Mouse (Mus musculus) kidney, postnatal 0 days (tissue): ENCODE measurements at regions not wholly inside any gene's neighbourhood (a gene's known extent, or its start where the extent isn't known, plus 50 kb on each side); places are given as distances from the start of the nearest gene placed in this dataset.
"Not testable (repeated sequence)": the region's sequence is repeated elsewhere in the genome, so short reads cannot be mapped to it uniquely, and the experiment has no call there.

Experiments
- ATAC-seq: fragments of 200-750 bp; cut with Nextera tagmentation; replicated peaks from 2 replicates; pipeline ENCODE4 v1.8.0; 2017; ENCODE audit warnings: low read depth, moderate number of reproducible peaks, moderate TSS enrichment, moderate library complexity; ENCODE audit not compliant: low FRiP score
- DNase-seq: peaks from one replicate; pipeline ENCODE4 v3.0.0-alpha.2; 2016; ENCODE audit warnings: low spot score
- H3K27ac ChIP-seq: fragments of 300-500 bp; sonication (generic); 2 replicates; pipeline ENCODE4 v1.5.1; 2014; ENCODE audit warnings: mild to moderate bottlenecking
- H3K27me3 ChIP-seq: fragments of 300-500 bp; sonication (generic); 2 replicates; pipeline ENCODE4 v1.6.1; 2014; ENCODE audit warnings: low read length, mixed read lengths; ENCODE audit not compliant: insufficient read depth
- H3K36me3 ChIP-seq: fragments of 300-500 bp; sonication (generic); 2 replicates; pipeline ENCODE4 v1.6.1; 2014; ENCODE audit warnings: low read length, mixed read lengths; ENCODE audit not compliant: insufficient read depth
- H3K4me1 ChIP-seq: fragments of 300-500 bp; sonication (generic); replicated peaks from 2 replicates; pipeline ENCODE4 v1.6.1; 2014; ENCODE audit warnings: antibody characterized with exemption, low read length, mixed read lengths; ENCODE audit not compliant: insufficient read depth
- H3K4me2 ChIP-seq: fragments of 300-500 bp; sonication (generic); 2 replicates; pipeline ENCODE4 v1.6.1; 2014; ENCODE audit warnings: mild to moderate bottlenecking, low read length, moderate library complexity, mixed read lengths
- H3K4me3 ChIP-seq: fragments of 300-500 bp; sonication (generic); replicated peaks from 2 replicates; pipeline ENCODE4 v1.5.1; 2014; ENCODE audit warnings: low read depth, low read length
- H3K9ac ChIP-seq: fragments of 300-500 bp; sonication (generic); 2 replicates; pipeline ENCODE4 v1.6.1; 2014; ENCODE audit warnings: low read depth, low read length
- H3K9me3 ChIP-seq: fragments of 300-500 bp; sonication (generic); replicated peaks from 2 replicates; pipeline ENCODE4 v1.6.1; 2016; ENCODE audit warnings: low read length, inconsistent platforms, mixed read lengths
- CTCF ChIP-seq: IDR thresholded peaks from 2 replicates; pipeline ENCODE4 v1.5.1; 2016; ENCODE audit warnings: antibody characterized with exemption, low read depth, mild to moderate bottlenecking, moderate library complexity
- WGBS: fragments of 180-500 bp; shearing (Covaris S2); extraction: QIAGEN DNeasy Blood & Tissue Kit; methylation state at CpG from one replicate; pipeline ENCODE4 v1.1.7; 2014; 5-methylcytosine and 5-hydroxymethylcytosine counted together

DNA sequence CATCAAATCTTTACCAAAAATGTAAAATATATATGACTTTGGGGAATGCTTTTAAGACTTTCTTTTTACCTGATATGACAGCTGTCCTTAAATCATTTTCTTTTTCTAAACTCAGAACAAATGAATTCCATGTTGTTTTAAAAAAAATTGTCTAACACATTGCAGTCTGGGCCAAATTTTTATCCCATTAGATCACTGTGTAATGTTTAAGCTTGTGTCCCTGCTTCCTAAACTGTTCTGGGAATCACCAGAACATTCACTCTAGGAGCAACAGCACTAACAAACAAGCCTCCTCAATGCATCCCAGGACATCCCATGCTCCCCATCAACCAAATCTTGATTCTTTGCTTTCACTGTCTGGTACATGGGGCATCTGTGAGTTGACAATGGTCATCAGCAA lies 449.2 kb upstream of the Klf6 start:
- TF ChIP-seq CTCF, result no peak

DNA sequence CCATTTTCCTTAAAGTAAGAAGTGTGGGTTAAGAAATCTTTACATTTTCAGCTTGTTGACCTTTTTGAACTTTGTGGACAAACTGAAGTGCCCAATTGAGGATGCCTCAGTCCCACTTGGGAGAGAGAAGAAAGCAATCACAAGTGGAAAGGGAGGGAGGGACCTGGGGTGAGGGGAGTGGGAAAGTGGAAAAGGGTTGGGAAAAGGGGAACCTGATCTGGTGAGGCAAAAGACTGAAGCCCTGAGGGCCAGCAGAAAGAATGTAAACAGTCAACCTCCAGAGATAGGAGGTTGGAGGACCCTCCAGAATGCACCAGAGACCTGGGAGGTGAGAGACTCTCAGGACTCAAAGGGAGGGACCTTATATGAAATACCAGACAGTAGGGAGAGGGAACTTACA lies 448.3 kb upstream of the Klf6 start:
- not testable (repeated sequence) for H3K27me3 ChIP-seq, H3K4me2 ChIP-seq, ATAC-seq, H3K9me3 ChIP-seq, H3K4me3 ChIP-seq, H3K9ac ChIP-seq, DNase-seq, H3K4me1 ChIP-seq, H3K36me3 ChIP-seq, H3K27ac ChIP-seq

More for the DNA sequence above, 449.2 kb upstream of the Klf6 start:
- H3K4me3 ChIP-seq, result no peak overlapping the region
- DNase-seq, result peak; percentile 28
- no peaks in the 10 kb centered on the region for H3K4me1 ChIP-seq
- H3K36me3 ChIP-seq, result no peaks in the 10 kb centered on the region
- no peak overlapping the region for H3K9ac ChIP-seq
- H3K9me3 ChIP-seq, result no peaks in the 10 kb centered on the region
- H3K27me3 ChIP-seq, result no peaks in the 10 kb centered on the region
- H3K4me2 ChIP-seq, result no peak overlapping the region
- no peak for ATAC-seq
- H3K27ac ChIP-seq, result no peak overlapping the region

- ATAC-seq, result no peak
- no peaks in the 10 kb centered on the region for H3K36me3 ChIP-seq
- no peak for TF ChIP-seq CTCF
- no peak overlapping the region for H3K9ac ChIP-seq
- H3K4me1 ChIP-seq, result no peaks in the 10 kb centered on the region
- H3K4me3 ChIP-seq, result no peak overlapping the region
- H3K9me3 ChIP-seq, result no peaks in the 10 kb centered on the region
- H3K27ac ChIP-seq, result no peak overlapping the region
- H3K27me3 ChIP-seq, result no peaks in the 10 kb centered on the region
- WGBS, result 59% methylated on average over 1 of the region's 1 CpGs
- no peak overlapping the region for H3K4me2 ChIP-seq
- DNase-seq, result peak; percentile 67
Measured at GRCm38 (mm10) chr13:5424110-5424509, 437.2 kb upstream of the Klf6 start.

GRCm38 (mm10) chr13:5425491-5426232 lies 435.6 kb upstream of the Klf6 start:
- no peak for ATAC-seq

GRCm38 (mm10) chr13:5433652-5434051 lies 427.6 kb upstream of the Klf6 start:
- H3K4me2 ChIP-seq, result no peak overlapping the region
- ATAC-seq (no peak), DNase-seq (no peak)
- no peaks in the 10 kb centered on the region for H3K4me1 ChIP-seq
- no peak overlapping the region for H3K4me3 ChIP-seq
- no peaks in the 10 kb centered on the region for H3K36me3 ChIP-seq
- H3K9me3 ChIP-seq, result no peaks in the 10 kb centered on the region
- WGBS, result 16% methylated on average over 1 of the region's 1 CpGs
- H3K27me3 ChIP-seq, result no peaks in the 10 kb centered on the region
- H3K27ac ChIP-seq, result no peak overlapping the region
- TF ChIP-seq CTCF, result no peak
- no peak overlapping the region for H3K9ac ChIP-seq

More at GRCm38 (mm10) chr13:5425491-5426232, 435.6 kb upstream of the Klf6 start:
- peak; percentile 21 for DNase-seq
- no peak overlapping the region for H3K4me3 ChIP-seq
- H3K27ac ChIP-seq, result no peak overlapping the region
- no peaks in the 10 kb centered on the region for H3K9me3 ChIP-seq
- H3K36me3 ChIP-seq, result no peaks in the 10 kb centered on the region
- no peaks in the 10 kb centered on the region for H3K4me1 ChIP-seq
- H3K27me3 ChIP-seq, result no peaks in the 10 kb centered on the region
- no peak overlapping the region for H3K4me2 ChIP-seq
- 29% methylated on average over 9 of the region's 9 CpGs for WGBS
- no peak overlapping the region for H3K9ac ChIP-seq
- TF ChIP-seq CTCF, result no peak

GRCm38 (mm10) chr13:5435131-5435530 lies 426.2 kb upstream of the Klf6 start:
- Histone ChIP-seq H3K4me2 (no peak overlapping the region), H3K27ac (no peak overlapping the region), H3K9ac (no peak overlapping the region), H3K9me3 (no peaks in the 10 kb centered on the region), H3K4me3 (no peak overlapping the region), H3K36me3 (no peaks in the 10 kb centered on the region), H3K27me3 (no peaks in the 10 kb centered on the region), H3K4me1 (no peaks in the 10 kb centered on the region)
- no peak for TF ChIP-seq CTCF
- DNase-seq (no peak), ATAC-seq (no peak)

DNA sequence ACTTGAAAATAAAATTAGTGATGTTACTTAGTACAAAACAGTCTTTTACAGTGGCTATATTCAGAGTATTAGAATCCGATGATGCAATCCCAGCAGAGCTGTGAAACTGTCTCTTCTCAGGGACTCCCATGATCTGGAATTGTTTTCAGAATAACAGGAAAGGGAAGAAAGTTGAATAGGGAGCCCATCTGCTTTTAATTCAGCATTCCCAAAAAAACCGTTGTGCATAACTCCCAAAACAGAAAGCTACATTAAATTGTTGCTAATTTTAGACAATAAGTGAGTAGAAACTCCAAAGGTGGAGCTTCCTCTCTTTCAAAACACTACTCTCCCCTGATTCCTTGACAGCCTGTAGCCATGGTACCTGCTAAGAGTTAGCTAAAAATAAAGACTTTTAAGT lies 425.1 kb upstream of the Klf6 start:
- H3K9me3 ChIP-seq, result no peaks in the 10 kb centered on the region
- no peak overlapping the region for H3K4me2 ChIP-seq
- H3K4me3 ChIP-seq, result no peak overlapping the region
- no peak for ATAC-seq
- 54% methylated on average over 2 of the region's 2 CpGs for WGBS
- H3K27ac ChIP-seq, result no peak overlapping the region
- no peaks in the 10 kb centered on the region for H3K27me3 ChIP-seq
- no peaks in the 10 kb centered on the region for H3K4me1 ChIP-seq
- no peak overlapping the region for H3K9ac ChIP-seq
- no peak for TF ChIP-seq CTCF
- no peaks in the 10 kb centered on the region for H3K36me3 ChIP-seq
- DNase-seq, result no peak
